Mouse (Mus musculus) megakaryocyte, adult 5-6 weeks (primary cell): ENCODE results near the gene Ctnnb1. TPM values are rescaled to one million over a fixed set of nuclear protein-coding genes. Genes with fewer than 3 reads are reported as not detected.

Source experiments
- ATAC-seq: 2 replicates; pipeline ENCODE4 v1.8.0; 2016; ENCODE audit warnings: mild to moderate bottlenecking, inconsistent platforms; ENCODE audit not compliant: poor library complexity, severe bottlenecking
- total RNA-seq, 2 experiments: library from RNA; stranded (forward) in 1 of 2; stranded (reverse) in 1 of 2; fragments of 153-499, 151-499 nt in 1 of 2; fragments of 221-1000, 200-1000 nt in 1 of 2; gene quantifications; 2 replicates each; pipeline versions ENCODE4 v1.2.3 to v1.2.4; 2015 to 2017

Ctnnb1 gene
- total RNA-seq, 2 experiments from 2014 or later, result 305 to 393 TPM

- no peak for ATAC-seq
Measured at GRCm38 (mm10) chr9:120994223-120995155, 65.5 kb downstream of the Ctnnb1 start.

- no peak for ATAC-seq
Measured at GRCm38 (mm10) chr9:120998696-120999095, 69.7 kb downstream of the Ctnnb1 start.

GRCm38 (mm10) chr9:121000641-121001320 is 71.8 kb downstream of the Ctnnb1 start:
- no peak for ATAC-seq

DNA sequence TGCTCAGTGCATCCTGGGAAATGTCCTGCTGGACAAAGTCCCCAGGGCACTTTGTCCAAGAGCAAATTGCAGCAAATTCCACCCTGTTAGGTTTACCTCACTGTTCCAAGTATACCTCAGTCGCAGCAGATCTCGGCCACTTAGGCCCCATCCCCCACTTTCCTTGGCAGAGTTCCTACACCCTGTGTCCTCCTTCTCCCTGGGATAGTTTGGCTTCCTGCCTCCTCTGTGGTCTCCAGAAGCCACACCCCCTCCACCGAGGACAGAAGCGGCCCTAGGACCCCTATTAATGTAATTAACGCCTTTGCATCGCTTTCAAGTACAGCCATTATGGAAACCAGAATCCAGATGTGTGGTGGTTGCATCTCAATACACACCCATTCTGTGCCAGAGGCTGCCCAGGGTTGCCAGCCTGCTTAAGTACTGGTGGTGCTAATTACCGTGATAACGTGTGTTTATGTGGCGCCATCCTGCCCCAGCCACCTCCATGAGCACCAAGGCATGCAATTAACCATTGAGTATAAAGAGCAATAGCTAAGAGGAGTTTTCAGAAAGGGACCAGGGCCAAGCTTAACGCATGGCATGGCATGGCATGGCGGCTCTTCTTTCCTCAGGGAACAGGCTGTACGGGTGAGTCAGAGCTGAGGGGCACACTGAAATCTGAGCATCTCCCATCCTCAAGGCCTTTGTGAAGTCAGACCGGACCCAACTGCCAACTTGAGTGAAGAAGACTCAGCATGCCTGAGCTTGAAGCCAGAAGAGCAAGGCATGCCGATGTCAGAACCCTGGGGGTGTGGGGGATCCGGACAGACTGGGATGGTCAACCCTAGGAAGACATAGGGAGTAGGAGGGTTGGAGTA is 72.9 kb downstream of the Ctnnb1 start:
- ATAC-seq, result no peak

DNA sequence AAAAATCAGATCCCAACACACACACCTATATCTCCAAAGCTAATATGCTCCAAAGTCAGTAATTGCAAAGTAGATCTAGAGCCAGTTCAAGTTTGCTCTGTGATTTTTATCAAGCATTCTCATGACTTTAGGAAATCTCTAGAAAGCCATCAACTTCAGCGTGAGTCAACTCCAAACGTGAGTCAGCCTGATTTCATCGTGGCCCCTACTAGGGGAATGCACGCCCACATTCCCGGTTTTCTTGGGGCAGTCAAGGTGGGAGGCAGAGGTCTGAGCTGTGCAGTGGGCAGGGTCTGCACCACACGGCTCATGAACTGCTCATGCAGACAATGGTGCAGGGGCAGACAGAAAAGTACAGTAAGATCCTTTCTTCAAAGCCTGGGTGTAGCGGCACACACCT is 76.9 kb downstream of the Ctnnb1 start:
- no peak for ATAC-seq
